Mouse (Mus musculus) ES-E14 (cell line): ENCODE data around the gene Sh3rf1. TPM values are rescaled to one million over a fixed set of nuclear protein-coding genes. Genes with fewer than 3 reads are reported as not detected.

Source experiments
- DNase-seq: peaks from one replicate; pipeline ENCODE4 v3.0.0-alpha.2; 2013; ENCODE audit warnings: low read depth, low spot score
- H3K27ac ChIP-seq: 2 replicates; pipeline ENCODE4 v1.5.1; 2012; ENCODE audit warnings: low read depth, mild to moderate bottlenecking, low read length, moderate library complexity, mixed read lengths; ENCODE audit not compliant: poor library complexity, insufficient read depth, severe bottlenecking
- H3K36me3 ChIP-seq: 2 replicates; pipeline ENCODE4 v1.6.1; 2012; ENCODE audit warnings: mild to moderate bottlenecking, low read length, moderate library complexity, mixed read lengths; ENCODE audit not compliant: control insufficient read depth, poor library complexity, insufficient read depth, severe bottlenecking
- H3K4me1 ChIP-seq, 2 experiments: fragments of 150-350 bp in 1 of 2; sonication (generic) in 1 of 2; 2 replicates each; pipeline ENCODE4 v1.6.1; 2012; ENCODE audit warnings: low read length in 2 of 2, mild to moderate bottlenecking in 1 of 2, mixed read lengths in 1 of 2; ENCODE audit not compliant: control insufficient read depth in 2 of 2, insufficient read depth in 2 of 2, poor library complexity in 1 of 2
- H3K4me3 ChIP-seq, 2 experiments: fragments of 150-350 bp in 1 of 2; sonication (generic) in 1 of 2; 2 replicates each; pipeline ENCODE4 v1.5.1; 2012; ENCODE audit warnings: low read length in 2 of 2, low read depth in 1 of 2, mild to moderate bottlenecking in 1 of 2, mixed read lengths in 1 of 2; ENCODE audit not compliant: insufficient read depth in 1 of 2, poor library complexity in 1 of 2, severe bottlenecking in 1 of 2
- H3K9ac ChIP-seq: 2 replicates; pipeline ENCODE4 v1.6.1; 2012; ENCODE audit warnings: low read depth, mild to moderate bottlenecking, low read length, mixed read lengths; ENCODE audit not compliant: poor library complexity, insufficient read depth, severe bottlenecking
- H3K9me3 ChIP-seq: fragments of 150-350 bp; sonication (generic); 2 replicates; pipeline ENCODE4 v1.6.1; 2012; ENCODE audit warnings: low read depth, mild to moderate bottlenecking, low read length; ENCODE audit not compliant: control insufficient read depth, insufficient read depth
- CHD2 ChIP-seq: IDR thresholded peaks from 2 replicates; pipeline ENCODE4 v1.6.1; 2014; ENCODE audit warnings: mild to moderate bottlenecking, low read depth, low read length, inconsistent platforms
- HCFC1 ChIP-seq: IDR thresholded peaks from 2 replicates; pipeline ENCODE4 v1.6.1; 2012; ENCODE audit warnings: low read length, inconsistent platforms, borderline replicate concordance; ENCODE audit not compliant: insufficient read depth
- MAFK ChIP-seq: IDR thresholded peaks from 2 replicates; pipeline ENCODE4 v1.6.1; 2014; ENCODE audit warnings: mild to moderate bottlenecking, low read depth, low read length, inconsistent platforms; ENCODE audit not compliant: insufficient read depth
- ZC3H11A ChIP-seq: IDR thresholded peaks from 2 replicates; pipeline ENCODE4 v1.6.1; 2012; ENCODE audit warnings: low read depth, mild to moderate bottlenecking, inconsistent platforms, low read length, borderline replicate concordance
- ZNF384 ChIP-seq: IDR thresholded peaks from 2 replicates; pipeline ENCODE4 v1.6.1; 2012; ENCODE audit warnings: low read depth, low read length, inconsistent platforms
- in situ Hi-C, 2 experiments: fragments of 600-800 bp; cut with MboI; formaldehyde crosslinking; loops; one replicate each; pipeline ENCODE4 v1.15.1; 2025; ENCODE audit warnings: low sequenced_read_pairs in 2 of 2, inconsistent platforms in 1 of 2; ENCODE audit not compliant: unreplicated experiment in 2 of 2
- total RNA-seq: library from RNA; depleted of rRNA; stranded (reverse); fragments of 300-350 nt; gene quantifications from 2 replicates; pipeline ENCODE4 v1.2.3, GENCODE M21; 2012

The Sh3rf1 gene
- total RNA-seq, 1 experiment: 6.0 TPM

- Histone ChIP-seq H3K36me3 (no peaks in the 10 kb centered on the region), H3K4me3 (no peak overlapping the region), H3K27ac (no peak overlapping the region), H3K9me3 (no peaks in the 10 kb centered on the region), H3K4me1 (peaks cover 0 to 2% of the 10 kb centered on the region in 2 experiments; a peak in 1 of 4 replicates), H3K9ac (no peak overlapping the region)
- DNase-seq: no peak
- in situ Hi-C loops: no loop called here
- TF ChIP-seq ZNF384: no peak
- TF ChIP-seq ZC3H11A: no peak
- no peak for TF ChIP-seq CHD2
- TF ChIP-seq HCFC1: no peak
- TF ChIP-seq MAFK: no peak
These were observed 118.9 kb downstream of the Sh3rf1 start for GRCm38 (mm10) chr8:61342473-61343026.

GRCm38 (mm10) chr8:61344435-61344834 is 120.8 kb downstream of the Sh3rf1 start:
- in situ Hi-C loops: no loop called here
- H3K9ac ChIP-seq: no peak overlapping the region
- peaks cover 0 to 2% of the 10 kb centered on the region in 2 experiments; a peak in 1 of 4 replicates for H3K4me1 ChIP-seq

GRCm38 (mm10) chr8:61346941-61347340 is 123.3 kb downstream of the Sh3rf1 start:
- no peak overlapping the region for H3K9ac ChIP-seq
- in situ Hi-C loops: no loop called here
- TF ChIP-seq ZC3H11A (no peak), ZNF384 (no peak), CHD2 (no peak), HCFC1 (no peak), MAFK (no peak)
- no peak overlapping the region for H3K27ac ChIP-seq
- DNase-seq: no peak
- 0 out of 2 replicates have a peak, but pooled peaks cover 2% of the 10 kb centered on the region for H3K36me3 ChIP-seq
- H3K9me3 ChIP-seq: no peaks in the 10 kb centered on the region
- no peak overlapping the region for H3K4me3 ChIP-seq
- H3K4me1 ChIP-seq: peaks cover 0 to 2% of the 10 kb centered on the region in 2 experiments; a peak in 1 of 4 replicates

More at GRCm38 (mm10) chr8:61344435-61344834, 120.8 kb downstream of the Sh3rf1 start:
- no peak for TF ChIP-seq CHD2
- Histone ChIP-seq H3K36me3 (no peaks in the 10 kb centered on the region), H3K9me3 (no peaks in the 10 kb centered on the region), H3K27ac (no peak overlapping the region), H3K4me3 (no peak overlapping the region)
- no peak for DNase-seq

GRCm38 (mm10) chr8:61347526-61347925 is 123.9 kb downstream of the Sh3rf1 start:
- Histone ChIP-seq H3K4me3 (no peak overlapping the region), H3K4me1 (peaks cover 0 to 2% of the 10 kb centered on the region in 2 experiments; a peak in 1 of 4 replicates), H3K27ac (no peak overlapping the region), H3K36me3 (0 out of 2 replicates have a peak, but pooled peaks cover 2% of the 10 kb centered on the region), H3K9me3 (no peaks in the 10 kb centered on the region), H3K9ac (no peak overlapping the region)
- no peak for TF ChIP-seq MAFK
- TF ChIP-seq ZNF384: no peak
- no peak for TF ChIP-seq ZC3H11A
- TF ChIP-seq CHD2: no peak
- no peak for TF ChIP-seq HCFC1
- in situ Hi-C loops: no loop called here
- no peak for DNase-seq

- Histone ChIP-seq H3K9ac (no peak overlapping the region), H3K27ac (no peak overlapping the region), H3K4me3 (no peak overlapping the region), H3K9me3 (no peaks in the 10 kb centered on the region), H3K36me3 (0 out of 2 replicates have a peak, but pooled peaks cover 2% of the 10 kb centered on the region), H3K4me1 (no peaks in the 10 kb centered on the region)
- TF ChIP-seq CHD2 (no peak), ZNF384 (no peak), ZC3H11A (no peak)
- in situ Hi-C loops: no loop called here
- DNase-seq: no peak
These were observed 124.4 kb downstream of the Sh3rf1 start for GRCm38 (mm10) chr8:61348029-61348428.
